Mouse (Mus musculus) induced T-regulatory cell, adult 2 months (primary cell): ENCODE data around the gene Dusp1.

Experiments
- DNase-seq: peaks from one replicate; pipeline ENCODE4 v3.0.0-alpha.2; 2012; ENCODE audit warnings: low read depth

Gene Dusp1

GRCm38 (mm10) chr17:26502808-26503671 lies 58.9 kb downstream of the Dusp1 start:
- peak; percentile 98 for DNase-seq

GRCm38 (mm10) chr17:26501826-26502225 lies 60.1 kb downstream of the Dusp1 start:
- peak; percentile 38 for DNase-seq

GRCm38 (mm10) chr17:26498626-26499025 lies 63.3 kb downstream of the Dusp1 start:
- no peak for DNase-seq

- DNase-seq, result no peak
Observed at GRCm38 (mm10) chr17:26497416-26497923, 64.5 kb downstream of the Dusp1 start.

- DNase-seq, result no peak
Observed at GRCm38 (mm10) chr17:26494642-26495468, 67.1 kb downstream of the Dusp1 start.

- DNase-seq, result no peak
Observed at GRCm38 (mm10) chr17:26492246-26492645, 69.7 kb downstream of the Dusp1 start.

- no peak for DNase-seq
Observed at GRCm38 (mm10) chr17:26490910-26491309, 71.0 kb downstream of the Dusp1 start.

GRCm38 (mm10) chr17:26490072-26490471 lies 71.9 kb downstream of the Dusp1 start:
- DNase-seq, result no peak

GRCm38 (mm10) chr17:26488711-26489403 lies 73.1 kb downstream of the Dusp1 start:
- DNase-seq, result no peak

- DNase-seq, result no peak
Observed at GRCm38 (mm10) chr17:26487917-26488316, 74.0 kb downstream of the Dusp1 start.

- DNase-seq, result no peak
Observed at GRCm38 (mm10) chr17:26487266-26487665, 74.7 kb downstream of the Dusp1 start.

GRCm38 (mm10) chr17:26484626-26485421 lies 77.1 kb downstream of the Dusp1 start:
- DNase-seq, result no peak

GRCm38 (mm10) chr17:26480956-26481355 lies 81.0 kb downstream of the Dusp1 start:
- DNase-seq, result no peak

- no peak for DNase-seq
Observed at GRCm38 (mm10) chr17:26479619-26480018, 82.3 kb downstream of the Dusp1 start.

- DNase-seq, result no peak
Observed at GRCm38 (mm10) chr17:26478672-26479071, 83.3 kb downstream of the Dusp1 start.

GRCm38 (mm10) chr17:26476871-26477270 lies 85.1 kb downstream of the Dusp1 start:
- DNase-seq, result no peak

- DNase-seq, result no peak
Observed at GRCm38 (mm10) chr17:26468102-26468894, 93.6 kb downstream of the Dusp1 start.

GRCm38 (mm10) chr17:26467619-26468018 lies 94.3 kb downstream of the Dusp1 start:
- DNase-seq, result no peak

GRCm38 (mm10) chr17:26466741-26467150 lies 95.2 kb downstream of the Dusp1 start:
- DNase-seq, result peak; percentile 85

GRCm38 (mm10) chr17:26464972-26465371 lies 97.0 kb downstream of the Dusp1 start:
- DNase-seq, result no peak
